ENCODE assay signal across 10 mouse cellular contexts in the genomic region with DNA sequence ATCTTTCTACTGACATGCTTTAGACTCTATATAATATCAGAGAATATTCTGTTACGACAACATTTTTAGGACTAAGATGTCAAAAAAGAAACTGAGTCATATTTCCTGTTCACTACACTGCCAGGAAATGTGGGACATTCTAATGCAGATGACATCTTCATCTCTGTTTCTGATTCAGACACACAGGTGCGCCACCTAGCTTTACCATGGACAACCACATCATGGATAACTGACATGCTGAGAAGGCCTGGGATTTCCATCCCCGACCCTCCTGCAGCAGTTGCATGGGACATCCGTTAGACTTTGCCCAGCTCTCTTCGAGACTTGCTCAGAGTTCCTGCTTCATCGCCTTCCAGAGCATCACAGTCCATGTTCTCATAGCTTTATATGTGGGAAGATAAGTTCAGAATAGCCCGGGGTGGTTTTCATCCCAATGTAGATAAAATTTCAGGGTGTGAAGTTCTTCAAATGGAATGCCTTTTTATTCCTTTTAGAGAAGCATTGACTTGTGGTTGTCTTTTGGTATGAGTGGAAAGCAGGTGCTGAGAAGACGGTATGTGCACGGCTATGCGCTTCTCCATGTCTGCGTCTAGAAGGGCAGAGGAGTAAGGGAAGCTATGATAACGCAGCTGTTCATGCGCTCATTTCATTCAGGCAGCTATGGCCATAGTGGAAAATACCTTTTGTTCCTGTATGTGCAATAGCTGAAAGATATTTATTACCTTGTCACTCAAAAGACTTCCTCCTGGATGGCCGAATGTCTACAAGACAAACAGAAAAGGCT.
A peak's percentile ranks its signal among the peaks of the same experiment; 100 is the strongest.
DNase-seq lines count a peak whose midpoint lies in the region; ATAC-seq and TF ChIP-seq lines count a peak whose summit lies in the region.
"Had no signal": no experiment of that assay in that cellular context is flagged by ENCODE, and none has a peak within 500 bp of the region (broad histone marks: within the 10 kb centered on the region; RNA-seq: fewer than 3 reads in every experiment).

No protein-coding gene starts in this region.

- DNase-seq in embryo, embryonic 10 days (ENCODE audit: low spot score): peak; percentile 65
- DNase-seq in embryo, embryonic 9.5 days (ENCODE audit: extremely low spot score): no peak
- DNase-seq in left cerebral cortex, postnatal 4 days: peak; percentile 20
- DNase-seq in left cerebral cortex, postnatal 14 days (ENCODE audit: low spot score in 2 of 2): no peak
- peak; percentile 32 for DNase-seq in ES-CJ7 (ENCODE audit: low read depth, low spot score)
- no peak for DNase-seq in kidney, postnatal 0 days (ENCODE audit: low spot score)
- DNase-seq in heart, postnatal 10 days: no peak
- DNase-seq: lung, postnatal 4 days had no signal

- TF ChIP-seq CTCF in kidney, postnatal 0 days (IDR thresholded peaks at IDR 0.05; ENCODE audit: low read depth): peak; percentile 64

- no peak for ATAC-seq in kidney, postnatal 0 days (replicated peaks; ENCODE audit: low FRiP score, low read depth)
- ATAC-seq: inflammation-experienced regulatory T-cells, adult 6 months had no signal

- no peak overlapping the region for H3K27ac ChIP-seq in kidney, postnatal 0 days

- no peaks in the 10 kb centered on the region for H3K9me3 ChIP-seq in kidney, postnatal 0 days (replicated peaks; ENCODE audit: low read length)
- H3K9me3 ChIP-seq: heart, embryonic 12.5 days had no signal

- no peak overlapping the region for H3K4me2 ChIP-seq in kidney, postnatal 0 days (ENCODE audit: low read length)
- H3K4me2 ChIP-seq: heart, embryonic 12.5 days had no signal

- intact Hi-C loops in left cerebral cortex, postnatal 4 days (cut with DNase I): no loop called here
- intact Hi-C loops in left cerebral cortex, postnatal 14 days (cut with DNase I): no loop called here
- intact Hi-C loops in heart, postnatal 10 days (cut with DNase I): loop anchor here (5.0 kb wide), 2 partner anchors 186 to 301 kb away; no protein-coding TSS in a partner anchor

- no peaks in the 10 kb centered on the region for H3K36me3 ChIP-seq in kidney, postnatal 0 days (ENCODE audit: insufficient read depth, low read length)
- H3K36me3 ChIP-seq: heart, embryonic 12.5 days had no signal

- WGBS in kidney, postnatal 0 days: 77% methylated on average over 14 of the region's 14 CpGs

- H3K9ac ChIP-seq in kidney, postnatal 0 days (ENCODE audit: low read depth, low read length): no peak overlapping the region
- H3K9ac ChIP-seq: heart, embryonic 12.5 days had no signal

- H3K27me3 ChIP-seq in kidney, postnatal 0 days (ENCODE audit: insufficient read depth, low read length): no peaks in the 10 kb centered on the region
- H3K27me3 ChIP-seq: heart, embryonic 12.5 days had no signal

- no peaks in the 10 kb centered on the region for H3K4me1 ChIP-seq in kidney, postnatal 0 days (replicated peaks; ENCODE audit: insufficient read depth, low read length)

- H3K4me3 ChIP-seq in kidney, postnatal 0 days (replicated peaks; ENCODE audit: low read depth, low read length): no peak overlapping the region
- H3K4me3 ChIP-seq: heart, embryonic 12.5 days had no signal

Comparison
In these comparisons a context has a peak if more than half of its experiments do, and no peak if none do; other contexts are left out.
1. DNase-seq: peak in embryo, embryonic 10 days (single experiment), left cerebral cortex, postnatal 4 days (single experiment) and ES-CJ7 (single experiment); none in embryo, embryonic 9.5 days (single experiment), left cerebral cortex, postnatal 14 days (0 of 2), kidney, postnatal 0 days (single experiment) and heart, postnatal 10 days (0 of 2).